Mouse (Mus musculus) left cerebral cortex, postnatal 36 days (tissue): ENCODE measurements around the gene Tyk2. TPM values are rescaled to one million over a fixed set of nuclear protein-coding genes. Genes with fewer than 3 reads are reported as not detected.

Source experiments
- DNase-seq, 2 experiments: peaks; one replicate each; pipeline ENCODE4 v3.0.0; 2021 to 2022; ENCODE audit warnings: low spot score in 2 of 2, mixed read lengths in 1 of 2
- intact Hi-C: fragments of 180-260 bp; cut with DNase I; formaldehyde crosslinking; loops from one replicate; pipeline ENCODE4 v1.15.1; 2025
- total RNA-seq, 2 experiments: library from RNA; stranded (reverse); gene quantifications; 2 replicates each; pipeline ENCODE4 v1.2.3; 2021

The Tyk2 gene
- total RNA-seq, 2 experiments from 2014 or later = 9.1 to 15.3 TPM

DNA sequence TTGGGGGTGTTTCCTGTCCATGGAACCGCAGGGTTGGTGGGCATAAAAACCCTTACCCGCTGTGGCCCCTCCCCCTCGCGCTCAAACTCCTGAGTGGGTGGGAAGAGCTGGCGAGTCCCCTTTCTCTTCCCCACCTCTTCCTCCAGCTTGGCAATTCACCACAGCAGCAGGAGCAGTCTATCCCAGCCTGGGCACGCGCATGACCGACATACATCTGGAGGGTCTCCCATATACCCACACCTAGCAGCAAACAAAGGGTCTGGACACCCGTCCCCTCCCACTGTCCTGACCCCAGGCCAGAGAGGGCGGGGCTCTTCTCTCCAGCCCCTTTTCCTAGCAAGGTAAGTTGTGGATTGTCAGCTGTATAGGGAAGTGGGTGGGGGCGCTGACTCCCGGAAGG is 22.3 kb upstream of the Tyk2 start:
- intact Hi-C loops = loop anchor here (2.0 to 5.0 kb wide), 2 partner anchors 15 to 64 kb away; no protein-coding TSS in a partner anchor
- no peak for DNase-seq

DNA sequence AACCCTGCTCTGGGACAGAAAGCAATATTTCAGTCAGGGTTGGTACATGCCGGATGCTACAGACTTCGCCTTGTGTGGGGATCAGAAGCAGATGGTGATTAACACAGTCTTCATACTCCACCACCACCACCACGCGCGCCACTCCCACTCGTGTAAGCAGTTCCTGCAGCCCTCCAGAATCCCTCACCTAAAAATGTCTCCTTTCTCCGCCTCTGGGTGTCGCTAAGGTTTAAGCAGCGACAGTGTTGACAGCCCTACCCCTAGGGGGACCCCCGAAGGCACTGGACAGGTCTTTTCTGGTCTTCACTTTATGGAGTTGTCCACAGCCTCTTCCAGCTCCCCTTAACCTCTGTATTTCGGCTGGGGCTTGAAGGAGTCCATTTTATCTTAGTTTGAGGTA is 21.7 kb upstream of the Tyk2 start:
- DNase-seq = peak; percentile 75
- intact Hi-C loops = loop anchor here (2.0 to 5.0 kb wide), 2 partner anchors 16 to 65 kb away; no protein-coding TSS in a partner anchor

DNA sequence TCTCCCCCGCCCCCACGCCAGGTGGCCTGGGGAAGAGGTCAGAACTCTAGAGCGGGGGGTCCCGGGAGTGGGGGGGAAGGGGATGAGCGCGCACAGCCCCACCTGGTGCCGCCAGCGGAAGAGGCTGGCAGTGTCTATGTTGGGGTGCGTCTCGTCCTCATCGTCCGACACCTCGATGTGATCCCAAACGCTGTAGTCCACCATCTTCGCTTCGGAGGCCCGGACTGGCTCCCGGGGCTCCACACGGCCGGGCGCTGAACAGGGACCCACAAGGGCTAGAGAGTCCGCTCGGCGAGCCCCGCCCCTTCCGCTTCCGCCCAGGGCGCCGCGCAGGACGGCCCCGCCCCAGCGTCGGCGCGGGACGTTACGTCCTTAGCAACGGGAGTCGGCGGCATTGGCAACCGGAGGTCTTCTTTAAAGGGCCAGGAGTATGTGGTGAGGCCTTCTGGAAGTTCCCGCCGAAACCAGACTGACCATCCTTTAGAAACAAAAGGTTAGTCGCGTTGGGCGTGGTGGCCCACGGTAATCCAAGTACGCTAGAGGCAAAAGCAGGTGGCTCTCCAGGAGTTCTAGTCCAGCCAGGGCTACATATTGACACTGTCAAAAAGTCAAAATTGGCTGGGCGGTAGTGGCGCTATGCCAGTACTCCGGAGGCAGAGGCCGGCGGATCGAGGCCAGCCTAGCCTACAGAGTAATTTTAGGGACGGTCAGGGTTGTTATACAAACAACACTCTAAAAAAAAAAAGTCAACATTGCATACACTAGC is 18.8 kb upstream of the Tyk2 start, which contains the start of gene Cdc37:
Gene Cdc37, minus strand, starts transcription at position 329 of the 766 bp plus-strand sequence.
- intact Hi-C loops = loop anchor here (5.0 kb wide), 1 partner anchor 67 kb away; no protein-coding TSS in a partner anchor
- DNase-seq = peak; percentile 90 to 92

DNA sequence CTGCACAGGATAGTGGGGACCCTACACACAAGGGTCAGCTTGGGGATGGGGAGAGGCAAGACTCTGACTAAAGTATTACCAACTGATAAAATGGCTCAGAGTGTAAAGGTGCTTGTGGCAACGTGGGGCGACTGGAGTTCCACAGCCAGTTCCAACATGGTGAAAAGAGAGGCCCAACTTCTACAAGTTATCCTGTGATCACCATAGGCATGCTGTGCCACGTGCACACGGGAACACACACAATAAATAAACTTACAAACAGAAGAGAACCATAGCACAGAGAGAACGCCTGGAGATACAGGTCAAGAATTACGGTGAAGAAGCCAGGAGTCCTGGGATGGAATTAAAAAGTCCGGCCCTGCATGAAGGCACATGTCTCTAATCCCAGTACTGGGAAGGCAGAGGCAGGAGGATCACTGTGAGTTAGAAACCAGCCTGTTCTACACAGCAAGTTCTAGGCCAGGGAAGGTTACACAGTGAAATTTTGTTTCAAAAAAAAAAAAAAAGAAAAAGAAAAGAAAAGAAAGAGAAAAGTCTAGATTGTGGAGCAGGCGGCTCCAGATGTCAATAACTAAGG is 18.1 kb upstream of the Tyk2 start:
- intact Hi-C loops = no loop called here
- no peak for DNase-seq

DNA sequence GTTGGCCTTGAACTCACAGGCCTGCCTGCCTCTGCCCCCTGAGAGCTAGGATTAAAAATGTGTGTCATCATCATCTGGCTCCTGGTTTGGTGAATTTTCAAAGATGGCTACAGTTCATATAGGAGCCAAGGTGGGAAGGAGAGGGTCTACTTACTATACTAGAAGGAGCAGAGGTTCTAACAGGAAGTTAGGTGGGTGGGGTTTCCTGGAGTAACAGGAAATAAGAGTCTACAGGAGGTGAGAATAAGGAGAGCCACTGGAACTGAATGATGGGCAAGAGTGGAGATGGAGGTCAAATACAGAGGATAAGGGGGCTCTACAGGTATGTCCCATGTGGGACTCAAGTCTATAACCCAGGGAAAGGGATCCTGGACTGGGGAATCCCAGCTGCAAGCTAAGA is 17.4 kb upstream of the Tyk2 start:
- DNase-seq = no peak
- intact Hi-C loops = no loop called here

DNA sequence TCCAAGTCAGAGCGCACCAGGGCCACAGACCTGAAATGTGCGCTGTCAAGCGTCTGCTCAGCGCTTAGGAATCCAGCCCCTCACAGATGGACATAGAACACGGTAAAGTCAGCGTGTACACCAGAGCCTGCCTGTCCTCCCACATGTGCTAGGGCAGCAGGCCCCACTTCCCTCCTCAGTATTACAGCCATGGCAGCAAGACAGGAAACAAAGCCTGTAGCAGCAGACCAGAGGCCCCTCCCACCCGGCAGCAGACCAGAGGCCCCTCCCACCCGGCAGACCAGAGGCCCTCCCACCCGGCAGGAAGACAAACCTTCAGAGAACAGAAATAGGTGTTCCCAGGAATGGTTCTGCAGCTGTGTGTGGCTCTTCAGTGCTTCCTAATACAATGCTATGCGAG is 15.7 kb upstream of the Tyk2 start:
- no peak for DNase-seq
- intact Hi-C loops = no loop called here

DNA sequence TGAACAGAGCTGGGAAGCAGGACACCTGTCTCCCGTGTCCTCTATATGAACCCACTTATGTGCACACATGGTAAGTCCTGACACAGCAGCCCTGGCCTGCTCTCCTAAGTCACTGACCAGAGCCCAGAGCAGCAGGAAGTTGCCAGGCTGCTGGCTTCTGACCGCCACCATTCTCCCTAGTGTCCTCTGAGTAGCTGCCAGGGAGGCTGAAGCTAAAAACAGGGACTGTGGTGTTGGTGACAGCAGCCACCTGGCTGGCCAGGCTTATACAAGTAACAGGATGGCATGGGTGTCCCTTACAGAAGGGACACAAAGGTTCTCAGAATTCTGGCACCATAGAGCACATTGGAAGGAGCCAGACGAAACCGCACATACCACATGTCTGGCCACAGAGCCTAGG is 14.4 kb upstream of the Tyk2 start:
- intact Hi-C loops = no loop called here
- no peak for DNase-seq

DNA sequence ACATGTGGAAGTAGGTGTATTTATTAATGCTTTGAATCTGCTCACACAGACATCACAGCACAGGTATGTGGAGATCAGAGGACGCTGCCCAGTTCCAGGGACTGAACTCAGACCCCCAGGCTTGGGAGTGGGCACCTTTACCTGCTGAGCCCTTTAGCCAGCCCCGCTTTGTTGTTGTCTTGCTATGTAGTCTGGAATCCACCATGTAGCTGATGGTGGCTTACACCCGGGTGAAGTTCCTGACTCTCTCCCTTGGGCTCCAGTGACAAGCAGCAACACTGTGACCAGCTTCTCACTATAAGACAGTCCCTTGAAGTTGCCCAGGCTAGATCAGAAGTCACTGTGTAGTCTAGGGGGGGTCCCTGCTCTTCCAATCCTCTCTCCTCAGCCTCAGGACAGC is 13.3 kb upstream of the Tyk2 start:
- no peak for DNase-seq
- intact Hi-C loops = no loop called here

DNA sequence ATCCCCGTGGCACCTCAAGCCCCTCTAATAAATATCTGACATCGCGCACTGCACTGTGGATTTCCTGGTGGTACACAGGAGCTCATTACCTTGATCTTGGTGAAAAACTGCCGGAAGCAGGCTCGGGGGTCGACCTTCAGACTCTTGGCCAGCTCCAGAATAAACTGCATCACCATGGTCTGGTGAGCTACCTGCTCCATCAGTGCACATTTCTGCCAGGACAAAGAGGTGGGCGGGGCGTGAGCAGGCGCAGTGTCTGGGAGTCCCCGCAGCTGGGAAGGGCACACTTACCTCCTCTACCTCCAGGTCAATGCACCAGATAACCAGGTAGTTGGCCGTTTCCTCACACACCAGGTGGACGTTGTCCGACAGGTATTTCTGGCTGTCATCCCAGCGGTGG is 10.9 kb upstream of the Tyk2 start:
- no peak for DNase-seq
- intact Hi-C loops = no loop called here

DNA sequence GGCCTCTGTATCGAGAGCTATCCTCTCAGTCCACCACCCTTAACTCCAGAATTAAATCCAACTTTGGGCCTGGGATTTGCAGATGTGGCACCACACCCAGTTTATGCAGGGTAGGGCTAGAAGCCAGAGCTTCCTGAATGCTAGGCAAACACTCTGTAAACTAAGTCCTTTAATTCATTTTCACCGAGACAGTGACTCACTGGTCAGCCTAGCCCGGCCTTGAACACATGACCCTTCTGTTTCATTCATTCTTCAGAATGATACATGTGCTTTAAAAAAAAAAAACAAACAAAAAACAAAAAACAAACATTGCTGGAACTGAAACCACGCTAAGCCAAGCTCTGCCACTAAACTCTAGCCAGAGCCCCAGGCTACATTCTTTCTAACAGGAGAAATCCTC is 7.3 kb upstream of the Tyk2 start:
- DNase-seq = no peak
- intact Hi-C loops = no loop called here

DNA sequence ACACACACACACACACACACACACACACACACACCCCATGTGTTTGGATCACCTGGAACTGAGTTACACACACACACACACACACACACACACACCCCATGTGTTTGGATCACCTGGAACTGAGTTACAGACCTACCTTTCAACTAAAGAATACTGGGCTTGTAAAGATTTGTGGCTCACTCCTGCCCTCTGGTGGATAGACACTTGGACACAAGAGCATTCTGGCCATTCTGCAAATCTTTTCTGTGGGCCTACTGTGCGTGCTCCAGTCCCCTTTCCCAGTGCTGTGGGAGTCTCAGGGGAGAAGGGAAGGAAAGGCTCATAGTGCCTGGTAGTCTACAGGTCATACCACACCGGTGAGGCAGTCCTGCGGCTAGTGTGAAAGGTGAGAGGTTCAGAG is 6.2 kb upstream of the Tyk2 start:
- intact Hi-C loops = no loop called here
- peak; percentile 28 to 60 for DNase-seq

DNA sequence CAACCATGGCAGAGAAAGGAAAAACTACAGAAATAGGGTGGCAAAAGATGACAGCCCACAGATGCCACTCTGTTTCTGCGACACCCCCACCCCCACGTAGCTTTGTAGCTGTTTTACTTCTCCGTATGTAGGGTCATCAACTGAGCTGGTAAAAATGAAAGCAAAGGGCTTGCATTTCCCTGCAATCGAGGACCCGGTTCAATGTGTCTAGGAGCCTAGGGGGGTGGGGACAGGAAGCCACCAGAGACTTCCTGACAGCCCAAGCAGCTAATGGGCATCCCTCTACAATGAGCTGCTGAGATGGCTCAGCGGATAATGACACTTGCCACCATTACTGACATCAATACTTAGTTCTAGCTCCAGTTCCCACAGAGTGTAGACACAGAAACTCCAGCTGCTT is 5.4 kb upstream of the Tyk2 start:
- intact Hi-C loops = no loop called here
- DNase-seq = no peak

DNA sequence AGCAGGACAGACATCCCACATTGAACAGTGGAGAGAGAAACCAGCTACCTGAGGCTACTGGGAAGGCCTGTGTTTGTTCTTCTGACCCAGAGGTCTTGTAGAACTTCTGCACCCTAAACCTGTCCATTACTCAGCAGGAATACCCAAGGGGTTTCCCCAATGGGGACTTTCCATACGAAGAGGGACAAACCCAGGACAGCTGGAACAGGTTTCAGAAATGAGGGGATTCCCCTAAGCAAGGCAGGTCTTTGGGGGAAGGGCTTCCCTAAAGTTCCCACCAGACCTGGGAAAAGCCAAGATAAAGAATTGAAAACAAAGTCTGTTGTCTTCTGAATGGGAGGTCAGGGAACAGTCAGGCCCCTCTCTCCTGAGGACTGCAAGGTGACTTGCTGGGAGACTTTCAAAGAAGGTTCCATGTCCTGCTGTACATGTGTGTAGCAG is 4.9 kb upstream of the Tyk2 start:
- DNase-seq = no peak
- intact Hi-C loops = no loop called here

DNA sequence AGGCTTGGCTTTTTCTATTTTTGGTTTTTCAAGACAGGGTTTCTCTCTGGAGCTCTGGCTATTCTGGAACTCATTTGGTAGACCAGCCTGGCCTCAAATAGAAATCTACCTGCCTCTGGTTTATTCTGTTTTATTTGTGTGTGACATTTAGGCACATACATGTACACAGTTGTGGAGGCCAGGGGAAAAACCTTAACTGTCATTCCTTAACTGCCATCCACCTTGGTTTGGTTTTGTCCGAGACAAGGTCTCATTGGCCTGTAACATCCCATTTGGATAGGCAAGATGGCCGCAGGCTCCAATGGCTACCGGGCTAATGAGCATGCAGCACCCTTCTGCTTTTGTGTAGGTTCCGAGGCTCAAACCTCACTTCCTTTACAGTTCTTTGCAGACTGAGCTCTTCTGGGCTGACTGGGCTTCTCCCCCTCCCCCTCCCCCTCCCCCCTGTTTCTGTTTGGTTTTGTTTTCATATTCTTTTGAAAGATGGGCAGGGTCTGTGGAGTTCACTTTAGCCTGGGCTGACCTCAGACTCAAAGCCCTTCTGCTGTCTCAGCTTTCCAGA is 4.4 kb upstream of the Tyk2 start:
- DNase-seq = no peak
- intact Hi-C loops = no loop called here

DNA sequence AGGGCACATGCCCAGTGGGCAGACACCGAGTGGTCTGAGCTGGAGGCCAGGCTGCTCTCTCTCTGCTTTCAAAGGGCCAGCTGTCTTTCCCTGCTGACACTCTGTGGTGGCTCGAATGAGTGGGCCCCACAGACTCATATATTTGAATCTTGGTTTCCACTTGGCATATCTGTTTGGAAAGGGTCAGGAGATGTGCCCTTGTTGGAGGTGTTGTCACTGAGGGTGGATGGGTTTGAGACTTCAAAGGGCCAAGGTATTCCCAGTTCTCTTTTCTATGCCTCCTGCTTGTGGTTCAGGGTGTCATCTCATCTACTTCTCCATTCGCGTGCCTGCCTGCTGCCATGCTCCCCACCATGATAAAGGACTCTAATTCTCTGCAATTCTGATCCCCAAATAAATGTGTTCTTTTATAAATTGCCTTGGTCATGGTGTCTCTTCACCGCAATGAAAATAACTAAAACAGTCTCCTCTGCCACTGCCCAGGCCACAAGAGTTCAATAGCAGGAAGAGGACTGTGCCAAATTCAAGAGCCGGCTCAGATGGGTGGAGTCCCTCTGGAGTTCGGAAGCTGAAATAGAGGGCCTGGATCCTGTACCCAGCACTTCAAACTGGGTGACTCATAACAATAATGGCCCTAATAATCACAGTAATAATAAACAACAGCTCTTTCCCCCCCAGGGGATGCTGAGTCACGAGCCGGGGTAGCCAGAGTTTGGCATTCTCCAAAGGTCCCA is 3.7 kb upstream of the Tyk2 start:
- no peak for DNase-seq
- intact Hi-C loops = loop anchor here (5.0 kb wide), 3 partner anchors 42 to 237 kb away; partner anchors contain the start of genes Eif3g, Gm38431, Icam5 and Raver1

DNA sequence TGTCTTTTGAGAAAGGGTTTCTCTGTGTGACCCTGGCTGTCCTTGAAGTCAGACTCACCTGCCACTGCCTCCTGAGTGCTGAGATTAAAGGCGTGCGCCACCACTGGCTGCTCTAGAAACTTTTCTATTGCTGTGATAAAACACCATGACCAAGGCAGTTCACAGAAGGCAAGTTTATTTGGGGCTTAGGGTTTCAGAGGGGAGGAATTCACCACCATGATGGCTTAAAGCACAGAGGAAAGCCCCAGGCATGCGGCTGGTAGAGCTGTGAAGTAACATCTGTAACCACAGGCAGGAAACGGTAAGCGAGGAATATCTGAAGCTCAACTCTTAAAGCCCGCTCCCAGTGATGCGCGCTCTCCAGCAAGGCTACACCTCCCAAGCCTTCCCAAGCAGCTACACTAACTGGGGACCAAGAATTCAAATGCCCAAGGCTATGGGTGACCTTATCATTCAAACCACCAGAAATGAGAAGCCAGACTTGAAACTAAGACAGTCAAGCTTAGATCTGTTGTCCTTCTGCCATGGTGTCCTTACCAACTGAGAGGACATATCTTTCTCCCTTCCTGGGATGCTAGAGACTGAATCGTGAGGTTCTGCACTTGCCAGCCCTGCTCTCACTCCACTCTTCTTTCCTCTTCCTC is 2.1 kb upstream of the Tyk2 start:
- intact Hi-C loops = loop anchor here (5.0 kb wide), 3 partner anchors 41 to 236 kb away; partner anchors contain the start of genes Eif3g, Gm38431, Icam5 and Raver1
- no peak for DNase-seq

DNA sequence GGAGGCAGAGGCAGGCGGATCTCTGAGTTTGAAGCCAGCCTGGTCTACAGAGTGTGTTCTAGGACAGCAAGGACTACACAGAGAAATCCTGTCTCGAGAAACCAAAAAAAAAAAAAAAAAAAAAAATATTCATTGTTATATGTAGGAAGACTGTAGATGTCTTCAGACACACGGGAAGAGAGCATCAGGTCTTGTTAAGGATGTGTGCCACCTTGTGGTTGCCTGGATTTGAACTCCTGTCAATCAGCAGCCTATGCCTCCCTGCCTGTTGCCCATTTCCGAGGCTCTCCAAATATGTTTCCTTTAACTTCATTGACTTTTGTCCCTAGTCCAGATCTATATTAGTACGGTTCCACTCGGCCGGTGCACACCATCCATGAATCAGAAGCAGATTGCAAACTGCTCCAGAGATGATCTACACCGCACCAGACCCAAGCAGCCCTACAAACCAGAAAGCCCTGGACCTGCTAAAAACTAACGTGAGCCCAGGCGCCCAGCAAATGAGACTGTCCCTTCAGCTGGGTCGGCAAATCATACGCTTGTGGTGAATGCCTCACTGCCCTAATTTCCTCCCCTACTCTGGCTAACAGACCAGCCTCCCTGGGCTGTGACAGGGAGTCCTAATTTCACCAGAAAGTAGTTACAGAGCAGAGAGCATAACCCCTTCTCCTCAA is 1.2 kb upstream of the Tyk2 start:
- intact Hi-C loops = loop anchor here (5.0 kb wide), 3 partner anchors 40 to 235 kb away; partner anchors contain the start of genes Eif3g, Gm38431, Icam5 and Raver1
- no peak for DNase-seq

DNA sequence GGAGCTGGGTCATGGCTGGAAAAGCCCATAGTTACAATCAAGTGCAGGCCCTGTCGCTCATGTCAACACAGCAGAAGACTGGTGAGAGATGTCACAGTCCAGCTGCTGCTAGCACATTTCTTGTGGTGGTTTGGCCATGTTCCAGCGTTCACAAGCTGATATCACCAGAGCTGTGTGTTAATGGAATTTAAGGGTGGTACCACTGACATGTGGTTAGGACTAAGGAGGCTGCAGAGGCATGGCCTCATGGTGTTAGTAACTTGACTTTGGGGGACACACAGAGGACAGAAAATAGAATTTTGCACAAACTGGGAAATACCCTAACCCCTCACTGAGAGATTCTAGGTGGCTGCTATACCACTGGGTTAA is 4.8 kb downstream of the Tyk2 start:
- intact Hi-C loops = no loop called here
- no peak for DNase-seq
